Mouse (Mus musculus) limb, embryonic 14.5 days (tissue): ENCODE measurements around the gene Dyrk1a. TPM values are rescaled to one million over a fixed set of nuclear protein-coding genes. Genes with fewer than 3 reads are reported as not detected.

ENCODE experiments used
- ATAC-seq: fragments of 200-750 bp; cut with Nextera tagmentation; 2 replicates; pipeline ENCODE4 v1.8.0; 2017; ENCODE audit warnings: low read depth, moderate number of reproducible peaks, moderate TSS enrichment; ENCODE audit not compliant: low FRiP score
- DNase-seq: peaks from one replicate; pipeline ENCODE4 v3.0.0-alpha.2; 2015; ENCODE audit warnings: low spot score
- H3K27ac ChIP-seq: fragments of 300-500 bp; sonication (generic); replicated peaks from 2 replicates; pipeline ENCODE4 v1.5.1; 2014; ENCODE audit warnings: low read depth, mild to moderate bottlenecking, low read length, moderate library complexity, mixed read lengths
- H3K27me3 ChIP-seq: fragments of 300-500 bp; sonication (generic); 2 replicates; pipeline ENCODE4 v1.6.1; 2014; ENCODE audit warnings: low read length, mixed read lengths; ENCODE audit not compliant: control insufficient read depth, insufficient read depth
- H3K36me3 ChIP-seq: fragments of 300-500 bp; sonication (generic); 2 replicates; pipeline ENCODE4 v1.6.1; 2014; ENCODE audit warnings: mild to moderate bottlenecking, low read length, moderate library complexity, mixed read lengths; ENCODE audit not compliant: control insufficient read depth, insufficient read depth
- H3K4me1 ChIP-seq: fragments of 300-500 bp; sonication (generic); 2 replicates; pipeline ENCODE4 v1.6.1; 2014; ENCODE audit warnings: antibody characterized with exemption, low read length, mixed read lengths; ENCODE audit not compliant: control insufficient read depth, insufficient read depth
- H3K4me2 ChIP-seq: fragments of 300-500 bp; sonication (generic); replicated peaks from 2 replicates; pipeline ENCODE4 v1.6.1; 2014; ENCODE audit warnings: low read depth, mild to moderate bottlenecking, low read length, moderate library complexity; ENCODE audit not compliant: severe bottlenecking
- H3K4me3 ChIP-seq: fragments of 300-500 bp; sonication (generic); replicated peaks from 2 replicates; pipeline ENCODE4 v1.5.1; 2014; ENCODE audit warnings: low read length
- H3K9ac ChIP-seq: fragments of 300-500 bp; sonication (generic); 2 replicates; pipeline ENCODE4 v1.6.1; 2014; ENCODE audit warnings: mild to moderate bottlenecking, low read depth, low read length, moderate library complexity; ENCODE audit not compliant: severe bottlenecking
- H3K9me3 ChIP-seq: fragments of 300-500 bp; sonication (generic); 2 replicates; pipeline ENCODE4 v1.6.1; 2016; ENCODE audit warnings: low read length; ENCODE audit not compliant: control insufficient read depth
- POLR2A ChIP-seq: fragments of 200-500 bp; IDR thresholded peaks from 2 replicates; pipeline ENCODE4 v1.8.0; 2012; ENCODE audit warnings: inconsistent platforms, mild to moderate bottlenecking, moderate library complexity, borderline replicate concordance; ENCODE audit not compliant: insufficient read depth, insufficient read length; ENCODE audit errors: extremely low read depth
- whole genome bisulfite sequencing: fragments of 180-500 bp; shearing (Covaris S2); extraction: QIAGEN DNeasy Blood & Tissue Kit; methylation state at CpG from one replicate; pipeline ENCODE4 v1.1.7; 2014; 5-methylcytosine and 5-hydroxymethylcytosine counted together
- polyA plus RNA-seq, 2 experiments: library from polyadenylated mRNA; depleted of rRNA in 1 of 2; stranded (reverse) in 1 of 2; unstranded in 1 of 2; fragments of >200 nt; fragmentation: Nextera tagmentation in 1 of 2; extraction: Ambion mirVana in 1 of 2; gene quantifications; 2 replicates each; pipeline versions ENCODE4 v1.2.1 to v1.2.3; 2012 to 2014

Gene Dyrk1a
- polyA plus RNA-seq, 2 experiments, result 12.3 to 35.0 TPM

DNA sequence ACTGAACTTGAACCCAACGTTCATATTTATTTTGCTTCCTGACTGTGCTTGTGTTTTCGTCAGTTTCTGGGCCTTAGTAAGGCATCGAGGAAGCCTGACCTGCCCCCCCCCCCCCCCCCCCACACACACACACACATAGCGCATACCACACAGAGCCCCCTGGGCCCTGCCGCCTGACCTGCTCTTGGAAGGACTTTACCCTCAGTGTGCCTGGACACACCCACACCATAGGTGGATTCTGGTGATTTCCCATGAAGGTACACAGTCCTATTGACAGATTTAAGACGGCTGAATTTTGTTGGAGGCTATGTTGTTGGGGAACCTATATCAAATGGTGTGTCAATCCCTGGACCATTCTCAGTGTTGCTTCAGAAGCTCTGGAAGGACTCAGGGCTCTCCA is 63.2 kb downstream of the Dyrk1a start:
- no peak for DNase-seq

GRCm38 (mm10) chr16:94637423-94637822 is 67.6 kb downstream of the Dyrk1a start:
- Histone ChIP-seq H3K4me2 (no peak overlapping the region), H3K27me3 (no peaks in the 10 kb centered on the region), H3K9me3 (no peaks in the 10 kb centered on the region), H3K36me3 (no peaks in the 10 kb centered on the region), H3K27ac (0 out of 2 replicates have a peak overlapping the region, but pooled peaks have one; percentile 33), H3K4me1 (peaks cover 5% of the 10 kb centered on the region; the same call in 1 of the 2 replicates), H3K4me3 (no peak overlapping the region), H3K9ac (no peak overlapping the region)
- no peak for ATAC-seq
- DNase-seq, result no peak
- 49% methylated on average over 10 of the region's 10 CpGs for WGBS
- no peak for TF ChIP-seq POLR2A

More for the DNA sequence above, 63.2 kb downstream of the Dyrk1a start:
- Histone ChIP-seq H3K4me1 (peaks cover 13% of the 10 kb centered on the region), H3K4me3 (no peak overlapping the region), H3K4me2 (no peak overlapping the region), H3K9me3 (no peaks in the 10 kb centered on the region), H3K27ac (no peak overlapping the region), H3K36me3 (no peaks in the 10 kb centered on the region), H3K27me3 (no peaks in the 10 kb centered on the region), H3K9ac (no peak overlapping the region)
- no peak for TF ChIP-seq POLR2A
- 72% methylated on average over 6 of the region's 6 CpGs for WGBS
- no peak for ATAC-seq

GRCm38 (mm10) chr16:94641799-94642198 is 72.0 kb downstream of the Dyrk1a start:
- Histone ChIP-seq H3K27ac (no peak overlapping the region), H3K9me3 (no peaks in the 10 kb centered on the region), H3K4me1 (peaks cover 5% of the 10 kb centered on the region; the same call in 1 of the 2 replicates), H3K4me3 (no peak overlapping the region), H3K9ac (no peak overlapping the region), H3K27me3 (no peaks in the 10 kb centered on the region), H3K4me2 (no peak overlapping the region), H3K36me3 (no peaks in the 10 kb centered on the region)
- no peak for TF ChIP-seq POLR2A
- 97% methylated on average over 2 of the region's 2 CpGs for WGBS
- DNase-seq, result no peak
- ATAC-seq, result no peak

GRCm38 (mm10) chr16:94647153-94647552 is 77.3 kb downstream of the Dyrk1a start:
- DNase-seq (no peak), ATAC-seq (no peak)
- H3K9ac ChIP-seq, result no peak overlapping the region
- H3K4me2 ChIP-seq, result no peak overlapping the region
- H3K4me3 ChIP-seq, result no peak overlapping the region
- peaks cover 6% of the 10 kb centered on the region; the same call in 1 of the 2 replicates for H3K4me1 ChIP-seq
- no peaks in the 10 kb centered on the region for H3K36me3 ChIP-seq
- H3K27ac ChIP-seq, result no peak overlapping the region
- no peaks in the 10 kb centered on the region for H3K27me3 ChIP-seq
- 62% methylated on average over 5 of the region's 5 CpGs for WGBS
- no peaks in the 10 kb centered on the region for H3K9me3 ChIP-seq
- TF ChIP-seq POLR2A, result no peak

- TF ChIP-seq POLR2A, result no peak
- no peaks in the 10 kb centered on the region for H3K9me3 ChIP-seq
- no peak overlapping the region for H3K4me2 ChIP-seq
- H3K27me3 ChIP-seq, result no peaks in the 10 kb centered on the region
- DNase-seq, result no peak
- H3K4me3 ChIP-seq, result no peak overlapping the region
- ATAC-seq, result no peak
- H3K27ac ChIP-seq, result no peak overlapping the region
- peaks cover 6% of the 10 kb centered on the region; the same call in 1 of the 2 replicates for H3K4me1 ChIP-seq
- no peak overlapping the region for H3K9ac ChIP-seq
- WGBS, result 89% methylated on average over 2 of the region's 2 CpGs
- H3K36me3 ChIP-seq, result no peaks in the 10 kb centered on the region
Observed at GRCm38 (mm10) chr16:94647925-94648324, 78.1 kb downstream of the Dyrk1a start.

- Histone ChIP-seq H3K4me1 (peaks cover 6% of the 10 kb centered on the region; the same call in 1 of the 2 replicates), H3K36me3 (no peaks in the 10 kb centered on the region), H3K4me2 (no peak overlapping the region), H3K27ac (no peak overlapping the region), H3K27me3 (no peaks in the 10 kb centered on the region), H3K4me3 (no peak overlapping the region), H3K9me3 (no peaks in the 10 kb centered on the region), H3K9ac (no peak overlapping the region)
- DNase-seq (no peak), ATAC-seq (no peak)
- 72% methylated on average over 3 of the region's 3 CpGs for WGBS
- TF ChIP-seq POLR2A, result no peak
Observed at GRCm38 (mm10) chr16:94649861-94650260, 80.1 kb downstream of the Dyrk1a start.
